Mouse (Mus musculus) embryo, embryonic 11 days (tissue): Measurements from ENCODE around the gene Baz2a.
"Not testable (repeated sequence)": the region's sequence is repeated elsewhere in the genome, so short reads cannot be mapped to it uniquely, and the experiment has no call there.

Source experiments
- DNase-seq: peaks from one replicate; pipeline ENCODE4 v3.0.0-alpha.2; 2015

Baz2a gene

GRCm38 (mm10) chr10:128082477-128082808 is 8.9 kb upstream of the Baz2a start:
- no peak for DNase-seq

DNA sequence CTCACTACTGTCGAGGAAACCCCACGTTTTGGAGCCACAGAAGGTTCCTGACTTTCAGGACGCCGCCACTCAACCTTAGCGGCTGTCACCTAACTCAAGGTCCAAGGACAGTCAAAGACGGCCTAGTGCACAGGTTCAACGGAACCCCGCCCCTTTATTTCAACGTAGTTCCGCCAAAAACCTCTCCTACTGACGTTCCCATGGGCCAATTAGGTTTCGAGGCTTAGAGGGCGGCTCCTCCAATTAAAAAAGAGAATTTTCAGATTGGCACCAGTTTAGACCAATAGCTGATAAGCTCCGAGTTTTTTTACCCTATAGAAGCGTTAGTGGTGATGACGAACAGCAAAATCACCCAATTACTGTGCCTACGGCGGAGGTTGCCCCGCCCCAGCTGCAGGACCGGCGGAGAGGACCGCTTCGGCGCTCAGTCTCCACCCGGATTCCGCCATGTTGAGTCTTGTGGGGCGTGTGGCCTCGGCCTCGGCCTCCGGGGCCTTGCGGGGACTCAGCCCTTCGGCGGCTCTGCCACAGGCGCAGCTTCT is 8.4 kb upstream of the Baz2a start, which contains the start of gene Atp5b:
TSS of gene Atp5b (plus strand) at position 394 of the 542 bp plus-strand sequence.
- DNase-seq, result peak; percentile 98

DNA sequence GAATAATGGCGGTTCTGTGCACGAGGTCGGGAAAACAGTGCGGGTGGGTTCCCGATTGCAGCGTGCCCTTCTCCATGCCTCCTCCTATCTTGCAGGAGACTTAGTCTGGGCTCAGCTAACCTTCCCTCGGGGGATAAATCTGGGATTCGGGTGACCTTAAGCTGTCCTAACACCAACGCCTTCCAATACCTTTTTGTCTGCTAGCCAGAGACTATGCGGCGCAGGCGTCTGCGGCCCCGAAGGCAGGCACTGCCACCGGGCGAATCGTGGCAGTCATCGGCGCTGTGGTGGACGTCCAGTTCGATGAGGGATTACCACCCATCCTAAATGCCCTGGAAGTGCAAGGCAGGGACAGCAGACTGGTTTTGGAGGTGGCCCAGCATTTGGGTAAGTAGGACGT is 7.7 kb upstream of the Baz2a start:
- no peak for DNase-seq

- DNase-seq, result no peak
Observed at GRCm38 (mm10) chr10:128084160-128084559, 7.2 kb upstream of the Baz2a start.

GRCm38 (mm10) chr10:128086391-128086790 is 5.0 kb upstream of the Baz2a start:
- peak; percentile 60 for DNase-seq

- not testable (repeated sequence) for DNase-seq
Observed at GRCm38 (mm10) chr10:128087216-128087615, 4.2 kb upstream of the Baz2a start.

- no peak for DNase-seq
Observed at GRCm38 (mm10) chr10:128088181-128088580, 3.2 kb upstream of the Baz2a start.

DNA sequence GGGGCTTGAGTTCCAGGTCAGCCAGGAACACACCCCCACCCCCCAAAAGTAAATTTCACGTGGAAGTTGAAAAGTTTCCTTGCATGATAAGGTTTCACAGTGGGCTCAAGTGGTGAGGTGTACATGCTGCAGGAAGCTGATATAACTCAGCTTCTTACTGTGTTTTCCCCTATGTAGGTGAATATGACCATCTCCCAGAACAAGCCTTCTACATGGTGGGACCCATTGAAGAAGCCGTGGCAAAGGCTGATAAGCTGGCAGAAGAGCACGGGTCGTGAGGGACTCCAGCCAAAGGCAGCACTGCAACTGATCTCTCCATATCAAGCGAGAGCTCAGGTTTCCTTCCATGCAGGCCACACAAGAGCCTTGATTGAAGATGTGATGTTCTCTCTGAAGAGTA is 1.5 kb upstream of the Baz2a start:
- DNase-seq, result no peak

GRCm38 (mm10) chr10:128090651-128091563 is 470 bp upstream of the Baz2a start:
- DNase-seq, result peak; percentile 89

- DNase-seq, result peak; percentile 88
Observed at GRCm38 (mm10) chr10:128092506-128093495, 1.4 kb downstream of the Baz2a start.

GRCm38 (mm10) chr10:128093496-128094294 is 2.3 kb downstream of the Baz2a start:
- DNase-seq, result no peak

GRCm38 (mm10) chr10:128094340-128094968 is 3.1 kb downstream of the Baz2a start:
- peak; percentile 93 for DNase-seq

- no peak for DNase-seq
Observed at GRCm38 (mm10) chr10:128095003-128095636, 3.7 kb downstream of the Baz2a start.

- DNase-seq, result no peak
Observed at GRCm38 (mm10) chr10:128096313-128096692, 4.9 kb downstream of the Baz2a start.

DNA sequence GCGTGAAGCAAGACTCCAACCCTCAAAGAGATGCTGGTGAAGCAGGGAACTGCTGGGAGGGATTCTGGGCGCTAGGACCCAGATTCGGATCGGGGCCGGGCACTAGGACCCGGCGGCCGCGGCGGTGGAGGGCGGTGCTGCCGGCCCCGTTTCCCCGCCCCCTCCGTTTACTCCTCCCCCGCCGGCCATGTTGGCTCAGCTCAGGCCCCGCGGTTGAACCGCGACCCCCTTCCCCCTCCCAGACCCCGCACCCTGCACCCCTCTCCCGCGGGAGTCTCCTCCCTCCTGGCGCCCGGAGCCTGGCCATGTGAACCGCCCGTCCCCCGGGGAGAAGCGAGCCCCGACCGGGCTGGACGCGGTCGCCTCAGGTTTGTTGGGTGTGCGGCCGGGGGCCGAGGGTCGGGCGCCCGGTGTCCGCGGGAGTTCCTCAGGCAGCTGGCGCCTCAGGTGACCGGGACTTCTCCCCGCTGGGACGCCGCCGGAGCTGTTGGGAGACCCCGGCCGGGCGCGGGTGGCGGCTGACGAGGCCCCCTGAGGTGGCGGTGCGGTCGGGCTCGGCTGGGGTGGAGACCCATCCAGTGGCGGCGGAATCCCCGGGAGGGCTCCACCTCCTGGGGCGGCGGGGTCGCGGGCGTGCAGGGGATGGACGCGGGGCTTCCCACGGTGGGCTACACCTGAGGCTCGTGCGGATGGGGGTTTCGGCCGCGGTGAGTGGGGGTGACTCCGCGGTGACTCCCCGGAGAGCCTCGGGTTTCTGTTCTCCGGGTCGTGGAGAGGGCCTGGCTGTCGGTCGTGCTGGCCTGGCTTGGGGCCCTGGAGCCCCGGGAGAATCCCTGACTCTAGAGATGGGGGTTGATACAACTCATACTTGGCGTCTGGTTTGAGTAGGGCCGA is 5.6 kb downstream of the Baz2a start:
- DNase-seq, result peak; percentile 96

- peak; percentile 68 for DNase-seq
Observed at GRCm38 (mm10) chr10:128097587-128097971, 6.2 kb downstream of the Baz2a start.

GRCm38 (mm10) chr10:128110103-128110761 is 18.9 kb downstream of the Baz2a start:
- DNase-seq, result no peak

- DNase-seq, result no peak
Observed at GRCm38 (mm10) chr10:128111227-128111626, 19.9 kb downstream of the Baz2a start.

DNA sequence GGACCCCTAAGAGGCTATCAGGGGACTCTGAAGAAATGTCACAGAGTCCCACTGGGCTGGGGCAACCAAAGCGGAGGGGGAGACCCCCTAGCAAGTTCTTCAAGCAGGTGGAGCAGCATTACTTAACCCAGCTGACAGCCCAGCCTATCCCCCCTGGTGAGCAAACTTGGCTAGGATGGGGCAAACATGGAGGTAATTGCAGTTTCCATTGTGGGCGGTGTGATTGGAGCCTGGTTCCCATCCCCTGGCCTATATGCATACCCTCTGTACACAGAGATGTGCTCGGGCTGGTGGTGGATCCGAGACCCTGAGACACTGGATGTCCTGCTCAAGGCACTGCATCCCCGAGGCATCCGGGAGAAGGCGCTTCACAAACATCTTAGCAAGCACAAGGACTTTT is 32.5 kb downstream of the Baz2a start:
- no peak for DNase-seq

DNA sequence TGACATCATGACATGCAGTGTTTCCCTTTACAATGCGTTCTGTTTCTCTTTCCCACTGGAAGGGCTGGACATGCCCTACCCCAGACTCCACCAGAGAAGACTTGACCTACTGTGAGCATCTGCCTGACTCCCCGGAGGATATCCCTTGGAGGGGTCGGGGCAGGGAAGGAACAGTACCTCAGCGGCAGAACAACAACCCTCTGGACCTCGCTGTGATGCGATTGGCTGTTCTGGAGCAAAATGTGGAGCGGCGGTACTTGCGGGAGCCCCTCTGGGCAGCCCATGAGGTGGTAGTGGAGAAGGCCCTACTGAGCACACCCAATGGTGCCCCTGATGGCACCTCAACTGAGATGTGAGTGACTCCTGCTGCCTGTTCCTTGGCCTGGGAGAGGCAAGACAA is 33.5 kb downstream of the Baz2a start:
- no peak for DNase-seq
